Mouse (Mus musculus) embryonic facial prominence, embryonic 15.5 days (tissue): ENCODE measurements around the gene Cox8a. TPM values are rescaled to one million over a fixed set of nuclear protein-coding genes. Genes with fewer than 3 reads are reported as not detected.

Source experiments
- ATAC-seq: fragments of 200-750 bp; cut with Nextera tagmentation; 2 replicates; pipeline ENCODE4 v1.8.0; 2017; ENCODE audit warnings: low read depth, moderate TSS enrichment; ENCODE audit not compliant: insufficient number of reproducible peaks, low FRiP score, low TSS enrichment
- H3K27ac ChIP-seq: fragments of 300-500 bp; sonication (generic); replicated peaks from 2 replicates; pipeline ENCODE4 v1.5.1; 2015; ENCODE audit warnings: mild to moderate bottlenecking, inconsistent platforms
- H3K27me3 ChIP-seq: fragments of 300-500 bp; sonication (generic); 2 replicates; pipeline ENCODE4 v1.6.1; 2015; ENCODE audit warnings: inconsistent platforms
- H3K36me3 ChIP-seq: fragments of 300-500 bp; sonication (generic); 2 replicates; pipeline ENCODE4 v1.6.1; 2015; ENCODE audit warnings: mild to moderate bottlenecking, inconsistent platforms
- H3K4me1 ChIP-seq: fragments of 300-500 bp; sonication (generic); 2 replicates; pipeline ENCODE4 v1.6.1; 2015; ENCODE audit warnings: inconsistent platforms
- H3K4me2 ChIP-seq: fragments of 300-500 bp; sonication (generic); replicated peaks from 2 replicates; pipeline ENCODE4 v1.6.1; 2015; ENCODE audit warnings: mild to moderate bottlenecking, inconsistent platforms
- H3K4me3 ChIP-seq: fragments of 300-500 bp; sonication (generic); replicated peaks from 2 replicates; pipeline ENCODE4 v1.5.1; 2015; ENCODE audit warnings: mild to moderate bottlenecking, inconsistent platforms
- H3K9ac ChIP-seq: fragments of 300-500 bp; sonication (generic); 2 replicates; pipeline ENCODE4 v1.6.1; 2015; ENCODE audit warnings: inconsistent platforms
- H3K9me3 ChIP-seq: fragments of 300-500 bp; sonication (generic); replicated peaks from 2 replicates; pipeline ENCODE4 v1.6.1; 2016; ENCODE audit warnings: inconsistent platforms
- WGBS: fragments of 180-500 bp; shearing (Covaris S2); methylation state at CpG from one replicate; pipeline ENCODE4 v1.1.7; 2015; 5-methylcytosine and 5-hydroxymethylcytosine counted together
- polyA plus RNA-seq: library from polyadenylated mRNA; unstranded; fragments of >200 nt; fragmentation: Nextera tagmentation; extraction: Ambion mirVana; gene quantifications from 2 replicates; pipeline ENCODE4 v1.2.1, GENCODE M21; 2015

The Cox8a gene
- polyA plus RNA-seq: 822 and 870 TPM in 2 replicates

- H3K4me2 ChIP-seq: peak within 1 kb of the TSS; percentile 58
- H3K4me1 ChIP-seq: peaks cover 31% of the 10 kb centered on the region
- H3K9ac ChIP-seq: peak within 1 kb of the TSS; percentile 74
- peak within 1 kb of the TSS; percentile 77 for H3K27ac ChIP-seq
- H3K36me3 ChIP-seq: peaks cover 29% of the 10 kb centered on the region
- ATAC-seq: peak; percentile 98
- under 1% methylated on average over 50 of the region's 50 CpGs for WGBS
- H3K9me3 ChIP-seq: no peaks in the 10 kb centered on the region
- H3K27me3 ChIP-seq: no peaks in the 10 kb centered on the region
- H3K4me3 ChIP-seq: peak within 1 kb of the TSS; percentile 84
Observed at GRCm38 (mm10) chr19:7217162-7217925, at the start of gene Cox8a. Cox8a (minus strand) TSS chr19:7217616.

- Histone ChIP-seq H3K9me3 (no peaks in the 10 kb centered on the region), H3K9ac (no peak overlapping the region), H3K36me3 (peaks cover 7% of the 10 kb centered on the region), H3K27ac (peak overlapping the region; percentile 94), H3K4me2 (peak overlapping the region; percentile 10; the same call in 1 of the 2 replicates), H3K4me3 (no peak overlapping the region), H3K4me1 (peaks cover 61% of the 10 kb centered on the region), H3K27me3 (no peaks in the 10 kb centered on the region)
- 54% methylated on average over 4 of the region's 4 CpGs for WGBS
- no peak for ATAC-seq
Observed at GRCm38 (mm10) chr19:7266421-7266831, 49.0 kb upstream of the Cox8a start.

GRCm38 (mm10) chr19:7265478-7266191, 48.2 kb upstream of the Cox8a start:
- no peak overlapping the region for H3K4me3 ChIP-seq
- H3K27ac ChIP-seq: peak overlapping the region; percentile 71
- 0 out of 2 replicates have a peak, but pooled peaks cover 3% of the 10 kb centered on the region for H3K36me3 ChIP-seq
- no peaks in the 10 kb centered on the region for H3K27me3 ChIP-seq
- no peaks in the 10 kb centered on the region for H3K9me3 ChIP-seq
- no peak overlapping the region for H3K9ac ChIP-seq
- no peak for ATAC-seq
- 26% methylated on average over 14 of the region's 14 CpGs for WGBS
- H3K4me2 ChIP-seq: peak overlapping the region; percentile 10; the same call in 1 of the 2 replicates
- H3K4me1 ChIP-seq: peaks cover 58% of the 10 kb centered on the region

GRCm38 (mm10) chr19:7264766-7265331, 47.4 kb upstream of the Cox8a start:
- Histone ChIP-seq H3K9me3 (no peaks in the 10 kb centered on the region), H3K27me3 (no peaks in the 10 kb centered on the region), H3K4me2 (no peak overlapping the region), H3K27ac (peak overlapping the region; percentile 71), H3K4me3 (no peak overlapping the region), H3K9ac (0 out of 2 replicates have a peak overlapping the region, but pooled peaks have one; percentile 23), H3K4me1 (peaks cover 52% of the 10 kb centered on the region), H3K36me3 (no peaks in the 10 kb centered on the region)
- 18% methylated on average over 6 of the region's 6 CpGs for WGBS
- no peak for ATAC-seq

- H3K27ac ChIP-seq: peak overlapping the region; percentile 71
- no peaks in the 10 kb centered on the region for H3K9me3 ChIP-seq
- H3K36me3 ChIP-seq: no peaks in the 10 kb centered on the region
- H3K27me3 ChIP-seq: no peaks in the 10 kb centered on the region
- no peak for ATAC-seq
- no peak overlapping the region for H3K9ac ChIP-seq
- H3K4me2 ChIP-seq: no peak overlapping the region
- WGBS: 9% methylated on average over 9 of the region's 9 CpGs
- no peak overlapping the region for H3K4me3 ChIP-seq
- peaks cover 46% of the 10 kb centered on the region for H3K4me1 ChIP-seq
Observed at GRCm38 (mm10) chr19:7264088-7264765, 46.8 kb upstream of the Cox8a start.

GRCm38 (mm10) chr19:7262592-7262991, 45.2 kb upstream of the Cox8a start:
- no peaks in the 10 kb centered on the region for H3K9me3 ChIP-seq
- H3K27ac ChIP-seq: no peak overlapping the region
- H3K9ac ChIP-seq: no peak overlapping the region
- H3K4me3 ChIP-seq: no peak overlapping the region
- H3K27me3 ChIP-seq: no peaks in the 10 kb centered on the region
- 86% methylated on average over 1 of the region's 1 CpGs for WGBS
- peaks cover 42% of the 10 kb centered on the region for H3K4me1 ChIP-seq
- no peak for ATAC-seq
- H3K36me3 ChIP-seq: no peaks in the 10 kb centered on the region
- no peak overlapping the region for H3K4me2 ChIP-seq

GRCm38 (mm10) chr19:7261964-7262363, 44.5 kb upstream of the Cox8a start:
- H3K4me1 ChIP-seq: peaks cover 35% of the 10 kb centered on the region
- H3K9ac ChIP-seq: no peak overlapping the region
- no peak overlapping the region for H3K4me3 ChIP-seq
- no peak for ATAC-seq
- H3K27ac ChIP-seq: no peak overlapping the region
- H3K9me3 ChIP-seq: no peaks in the 10 kb centered on the region
- 92% methylated on average over 3 of the region's 3 CpGs for WGBS
- H3K36me3 ChIP-seq: no peaks in the 10 kb centered on the region
- no peaks in the 10 kb centered on the region for H3K27me3 ChIP-seq
- no peak overlapping the region for H3K4me2 ChIP-seq

GRCm38 (mm10) chr19:7261476-7261875, 44.1 kb upstream of the Cox8a start:
- Histone ChIP-seq H3K4me1 (peaks cover 31% of the 10 kb centered on the region), H3K4me3 (no peak overlapping the region), H3K27me3 (no peaks in the 10 kb centered on the region), H3K9ac (no peak overlapping the region), H3K36me3 (no peaks in the 10 kb centered on the region), H3K9me3 (no peaks in the 10 kb centered on the region), H3K27ac (no peak overlapping the region), H3K4me2 (no peak overlapping the region)
- ATAC-seq: no peak
- WGBS: 90% methylated on average over 1 of the region's 1 CpGs

GRCm38 (mm10) chr19:7257881-7258280, 40.5 kb upstream of the Cox8a start:
- H3K4me1 ChIP-seq: peaks cover 5% of the 10 kb centered on the region; the same call in 1 of the 2 replicates
- no peaks in the 10 kb centered on the region for H3K9me3 ChIP-seq
- no peak for ATAC-seq
- 50% methylated on average over 5 of the region's 5 CpGs for WGBS
- H3K36me3 ChIP-seq: no peaks in the 10 kb centered on the region
- no peak overlapping the region for H3K4me2 ChIP-seq
- no peak overlapping the region for H3K9ac ChIP-seq
- no peaks in the 10 kb centered on the region for H3K27me3 ChIP-seq
- H3K27ac ChIP-seq: peak overlapping the region; percentile 11; the same call in 1 of the 2 replicates
- no peak overlapping the region for H3K4me3 ChIP-seq

- H3K27ac ChIP-seq: no peak overlapping the region
- H3K9me3 ChIP-seq: no peaks in the 10 kb centered on the region
- H3K36me3 ChIP-seq: no peaks in the 10 kb centered on the region
- 59% methylated on average over 3 of the region's 3 CpGs for WGBS
- no peak for ATAC-seq
- H3K4me3 ChIP-seq: no peak overlapping the region
- no peaks in the 10 kb centered on the region for H3K27me3 ChIP-seq
- no peak overlapping the region for H3K9ac ChIP-seq
- no peak overlapping the region for H3K4me2 ChIP-seq
- peaks cover 6% of the 10 kb centered on the region; the same call in 1 of the 2 replicates for H3K4me1 ChIP-seq
Observed at GRCm38 (mm10) chr19:7246021-7246420, 28.6 kb upstream of the Cox8a start.
